ENCODE assay signal across 8 mouse cellular contexts in genomic region chr19:46523480-46524151, GRCm38 (mm10). TPM values are rescaled to one million over a fixed set of nuclear protein-coding genes. Genes with fewer than 3 reads are reported as not detected.
DNase-seq lines count a peak whose midpoint lies in the region; ATAC-seq and TF ChIP-seq lines count a peak whose summit lies in the region.

No protein-coding gene starts in this region.

- 7% methylated on average over 20 of the region's 20 CpGs for WGBS in embryonic facial prominence, embryonic 12.5 days
- 5% methylated on average over 20 of the region's 20 CpGs for WGBS in heart, embryonic 16.5 days
- 9% methylated on average over 20 of the region's 20 CpGs for WGBS in lung, embryonic 15.5 days

- peak overlapping the region; percentile 40; the same call in 1 of the 2 replicates for H3K9ac ChIP-seq in embryonic facial prominence, embryonic 12.5 days
- H3K9ac ChIP-seq in heart, embryonic 16.5 days (ENCODE audit: low read length), result peak overlapping the region; percentile 52
- H3K9ac ChIP-seq in lung, embryonic 15.5 days, result peak overlapping the region; percentile 17; the same call in 1 of the 2 replicates

- peak; percentile 89 for ATAC-seq in embryonic facial prominence, embryonic 12.5 days (ENCODE audit: insufficient number of reproducible peaks, insufficient read depth, low FRiP score, low TSS enrichment)
- ATAC-seq in heart, embryonic 16.5 days (replicated peaks; ENCODE audit: extremely low read depth, insufficient read depth, low FRiP score), result peak; percentile 77
- peak; percentile 80 for ATAC-seq in lung, embryonic 15.5 days (ENCODE audit: borderline replicate concordance, extremely low read depth, low FRiP score, low TSS enrichment)
- ATAC-seq in erythroblast, adult 5-6 weeks (replicated peaks; ENCODE audit: low FRiP score, poor library complexity, severe bottlenecking), result no peak

- no peaks in the 10 kb centered on the region for H3K9me3 ChIP-seq in embryonic facial prominence, embryonic 12.5 days
- no peaks in the 10 kb centered on the region for H3K9me3 ChIP-seq in heart, embryonic 16.5 days (replicated peaks; ENCODE audit: control insufficient read depth, low read length)
- H3K9me3 ChIP-seq in lung, embryonic 15.5 days, result no peaks in the 10 kb centered on the region

- peaks cover 68% of the 10 kb centered on the region for H3K4me1 ChIP-seq in embryonic facial prominence, embryonic 12.5 days
- H3K4me1 ChIP-seq in heart, embryonic 16.5 days (ENCODE audit: control insufficient read depth, insufficient read depth, low read length), result peaks cover 67% of the 10 kb centered on the region
- H3K4me1 ChIP-seq in lung, embryonic 15.5 days, result peaks cover 75% of the 10 kb centered on the region

- peak; percentile 46 for DNase-seq in thymus, postnatal 0 days (ENCODE audit: low spot score)
- no peak for DNase-seq in thymus, postnatal 10 days (ENCODE audit: low spot score in 2 of 2)
- DNase-seq in layer of hippocampus, adult 2 months (ENCODE audit: low spot score in 2 of 2), result peak; percentile 66 to 79
- peak; percentile 66 for DNase-seq in right cerebral cortex, postnatal 14 days

- no peaks in the 10 kb centered on the region for H3K36me3 ChIP-seq in embryonic facial prominence, embryonic 12.5 days
- H3K36me3 ChIP-seq in heart, embryonic 16.5 days (ENCODE audit: control insufficient read depth, insufficient read depth), result no peaks in the 10 kb centered on the region
- H3K36me3 ChIP-seq in lung, embryonic 15.5 days, result no peaks in the 10 kb centered on the region

- no peaks in the 10 kb centered on the region for H3K27me3 ChIP-seq in embryonic facial prominence, embryonic 12.5 days
- H3K27me3 ChIP-seq in heart, embryonic 16.5 days (ENCODE audit: control insufficient read depth, insufficient read depth, low read length), result no peaks in the 10 kb centered on the region
- H3K27me3 ChIP-seq in lung, embryonic 15.5 days, result no peaks in the 10 kb centered on the region

- H3K27ac ChIP-seq in embryonic facial prominence, embryonic 12.5 days, result peak overlapping the region; percentile 86
- H3K27ac ChIP-seq in heart, embryonic 16.5 days (ENCODE audit: low read length), result peak overlapping the region; percentile 79
- peak overlapping the region; percentile 81 for H3K27ac ChIP-seq in layer of hippocampus, adult 2 months
- H3K27ac ChIP-seq in lung, embryonic 15.5 days, result peak overlapping the region; percentile 91

- H3K4me2 ChIP-seq in embryonic facial prominence, embryonic 12.5 days (replicated peaks), result peak overlapping the region; percentile 55
- H3K4me2 ChIP-seq in heart, embryonic 16.5 days (ENCODE audit: low read depth, low read length), result peak overlapping the region; percentile 61
- peak overlapping the region; percentile 53 for H3K4me2 ChIP-seq in lung, embryonic 15.5 days

- H3K4me3 ChIP-seq in embryonic facial prominence, embryonic 12.5 days, result peak overlapping the region; percentile 23
- peak overlapping the region; percentile 36 for H3K4me3 ChIP-seq in heart, embryonic 16.5 days (ENCODE audit: low read length)
- H3K4me3 ChIP-seq in layer of hippocampus, adult 2 months, result peak overlapping the region; percentile 45
- H3K4me3 ChIP-seq in lung, embryonic 15.5 days, result peak overlapping the region; percentile 19

- TF ChIP-seq CTCF in layer of hippocampus, adult 2 months (conservative IDR thresholded peaks at IDR 0.05), result no peak

RNA-seq across cellular contexts. Expression of gene Trim8, which starts 22.1 kb away (rescaled TPM):
- polyA plus RNA-seq in thymus, postnatal 0 days (2015; fragmentation: Nextera tagmentation; extraction: Ambion mirVana), result 20.4 and 23.6 TPM in 2 replicates
- polyA plus RNA-seq in embryonic facial prominence, embryonic 12.5 days (2016; fragmentation: Nextera tagmentation; extraction: Ambion mirVana), result 22.4 and 23.5 TPM in 2 replicates
- polyA plus RNA-seq in heart, embryonic 16.5 days (2015; fragmentation: Nextera tagmentation; extraction: Ambion mirVana), result 17.0 and 19.4 TPM in 2 replicates
- total RNA-seq in layer of hippocampus, adult 2 months (2021), result 100 to 1,000 TPM in 1 of 2 experiments, 10 to 100 TPM in 1; 99.9 to 108 TPM
- polyA plus RNA-seq in lung, embryonic 15.5 days (2015; fragmentation: Nextera tagmentation; extraction: Ambion mirVana), result 22.2 and 27.8 TPM in 2 replicates
- 5.4 and 6.1 TPM in 2 replicates for total RNA-seq in erythroblast, adult 5-6 weeks (2015; ENCODE audit: low replicate concordance)
- total RNA-seq in erythroblast, adult 5-6 weeks (2017; ENCODE audit: low replicate concordance), result 2.0 and 6.4 TPM in 2 replicates

RNA-seq across cellular contexts. Expression of gene Arl3, which starts 49.4 kb away (rescaled TPM):
- 47.5 and 52.3 TPM in 2 replicates for polyA plus RNA-seq in thymus, postnatal 0 days (2015; fragmentation: Nextera tagmentation; extraction: Ambion mirVana)
- 191 TPM in 2 replicates for polyA plus RNA-seq in embryonic facial prominence, embryonic 12.5 days (2016; fragmentation: Nextera tagmentation; extraction: Ambion mirVana)
- 95.6 and 101 TPM in 2 replicates for polyA plus RNA-seq in heart, embryonic 16.5 days (2015; fragmentation: Nextera tagmentation; extraction: Ambion mirVana)
- total RNA-seq in layer of hippocampus, adult 2 months (2021), result 100 to 1,000 TPM; 122 to 129 TPM
- polyA plus RNA-seq in lung, embryonic 15.5 days (2015; fragmentation: Nextera tagmentation; extraction: Ambion mirVana), result 115 and 119 TPM in 2 replicates
- total RNA-seq in erythroblast, adult 5-6 weeks (2015; ENCODE audit: low replicate concordance), result 4.2 and 5.9 TPM in 2 replicates
- 3.2 and 4.2 TPM in 2 replicates for total RNA-seq in erythroblast, adult 5-6 weeks (2017; ENCODE audit: low replicate concordance)

RNA-seq across cellular contexts. Expression of gene Sfxn2, which starts 49.5 kb away (rescaled TPM):
- polyA plus RNA-seq in thymus, postnatal 0 days (2015; fragmentation: Nextera tagmentation; extraction: Ambion mirVana), result 13.9 and 16.9 TPM in 2 replicates
- 23.4 and 23.6 TPM in 2 replicates for polyA plus RNA-seq in embryonic facial prominence, embryonic 12.5 days (2016; fragmentation: Nextera tagmentation; extraction: Ambion mirVana)
- 10.0 and 11.4 TPM in 2 replicates for polyA plus RNA-seq in heart, embryonic 16.5 days (2015; fragmentation: Nextera tagmentation; extraction: Ambion mirVana)
- total RNA-seq in layer of hippocampus, adult 2 months (2021), result 1 to 10 TPM; 7.4 to 8.3 TPM
- 27.9 and 28.3 TPM in 2 replicates for polyA plus RNA-seq in lung, embryonic 15.5 days (2015; fragmentation: Nextera tagmentation; extraction: Ambion mirVana)
- total RNA-seq in erythroblast, adult 5-6 weeks (2015; ENCODE audit: low replicate concordance), result 1.9 TPM in 2 replicates
- total RNA-seq in erythroblast, adult 5-6 weeks (2017; ENCODE audit: low replicate concordance), result 2.9 and 3.9 TPM in 2 replicates

Comparison
In these comparisons a context has a peak if more than half of its experiments do, and no peak if none do; other contexts are left out.
1. DNase-seq: peak in thymus, postnatal 0 days (single experiment), layer of hippocampus, adult 2 months (2 of 2) and right cerebral cortex, postnatal 14 days (single experiment); none in thymus, postnatal 10 days (0 of 2).
2. Peak in every context shown above with its lines, with median percentiles within 50 percentile points of each other: H3K27ac ChIP-seq, H3K4me2 ChIP-seq, H3K4me3 ChIP-seq and H3K9ac ChIP-seq.